Mouse (Mus musculus) liver, embryonic 14.5 days (tissue): ENCODE results near the gene Chrm4.
A peak's percentile ranks its signal among the peaks of the same experiment; 100 is the strongest.

Experiments used
- CTCF ChIP-seq: IDR thresholded peaks from 2 replicates; pipeline ENCODE4 v1.5.1; 2016; ENCODE audit warnings: antibody characterized with exemption, low read depth, control low read depth
- EP300 ChIP-seq: IDR thresholded peaks from 2 replicates; pipeline ENCODE4 v1.6.1; 2016; ENCODE audit warnings: antibody characterized with exemption, low read depth

- TF ChIP-seq CTCF = peak; percentile 84
- TF ChIP-seq EP300 = no peak
Observed at GRCm38 (mm10) chr2:91923415-91924337, 3.4 kb upstream of the Chrm4 start.
